Mouse (Mus musculus): ENCODE measurements at regions not wholly inside any gene's neighbourhood (a gene's known extent, or its start where the extent isn't known, plus 50 kb on each side); places are given as distances from the start of the nearest gene placed in this dataset.

DNA sequence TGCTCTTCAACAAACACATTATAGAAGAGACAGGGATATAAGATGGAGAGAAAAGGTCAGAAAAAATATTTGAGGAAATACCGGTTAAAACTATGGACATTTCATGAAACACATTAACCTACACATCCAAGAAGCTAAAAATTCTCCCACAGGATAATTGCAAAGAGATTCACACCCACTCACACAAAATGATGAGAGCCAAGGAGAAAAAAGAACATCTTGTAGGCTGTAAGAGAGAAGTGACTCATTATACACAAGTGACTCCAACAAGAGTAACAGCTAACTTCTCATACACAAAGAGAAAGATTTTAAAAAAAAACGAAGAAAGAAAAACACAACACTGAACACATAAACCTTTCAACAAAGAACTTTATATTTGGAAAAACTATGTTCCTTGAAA lies 658.3 kb upstream of the Kirrel3 start:
- ATAC-seq (ENCODE audit: low FRiP score, low TSS enrichment) (no peak), DNase-seq (ENCODE audit: low spot score) (no peak)
- 81% methylated on average over 2 of the region's 2 CpGs for WGBS
- no peak for TF ChIP-seq EP300 (optimal IDR thresholded peaks at IDR 0.05)
- Histone ChIP-seq H3K4me2 (replicated peaks; ENCODE audit: low read depth) (no peak overlapping the region), H3K4me1 (replicated peaks; ENCODE audit: control insufficient read depth, insufficient read depth) (no peaks in the 10 kb centered on the region), H3K27ac (replicated peaks) (no peak overlapping the region), H3K36me3 (ENCODE audit: control insufficient read depth, insufficient read depth, low read length) (no peaks in the 10 kb centered on the region), H3K27me3 (ENCODE audit: control insufficient read depth, insufficient read depth, low read length) (no peaks in the 10 kb centered on the region), H3K9ac (ENCODE audit: low read length) (no peak overlapping the region), H3K4me3 (ENCODE audit: low read depth, low read length) (no peak overlapping the region), H3K9me3 (ENCODE audit: control insufficient read depth, low read length) (no peaks in the 10 kb centered on the region)

GRCm38 (mm10) chr9:33837666-33838380 lies 647.9 kb upstream of the Kirrel3 start:
- no peak overlapping the region for H3K27ac ChIP-seq (replicated peaks)
- WGBS = 62% methylated on average over 1 of the region's 1 CpGs
- no peaks in the 10 kb centered on the region for H3K4me1 ChIP-seq (replicated peaks; ENCODE audit: control insufficient read depth, insufficient read depth)
- no peaks in the 10 kb centered on the region for H3K9me3 ChIP-seq (ENCODE audit: control insufficient read depth, low read length)
- no peak for ATAC-seq (ENCODE audit: low FRiP score, low TSS enrichment)
- no peaks in the 10 kb centered on the region for H3K36me3 ChIP-seq (ENCODE audit: control insufficient read depth, insufficient read depth, low read length)
- H3K4me3 ChIP-seq (ENCODE audit: low read depth, low read length) = no peak overlapping the region
- no peak overlapping the region for H3K4me2 ChIP-seq (replicated peaks; ENCODE audit: low read depth)
- H3K9ac ChIP-seq (ENCODE audit: low read length) = no peak overlapping the region
- no peak for DNase-seq (ENCODE audit: low spot score)
- H3K27me3 ChIP-seq (ENCODE audit: control insufficient read depth, insufficient read depth, low read length) = no peaks in the 10 kb centered on the region
- TF ChIP-seq CTCF (IDR thresholded peaks at IDR 0.05; ENCODE audit: low read depth) = no peak
- no peak for TF ChIP-seq EP300 (optimal IDR thresholded peaks at IDR 0.05)

DNA sequence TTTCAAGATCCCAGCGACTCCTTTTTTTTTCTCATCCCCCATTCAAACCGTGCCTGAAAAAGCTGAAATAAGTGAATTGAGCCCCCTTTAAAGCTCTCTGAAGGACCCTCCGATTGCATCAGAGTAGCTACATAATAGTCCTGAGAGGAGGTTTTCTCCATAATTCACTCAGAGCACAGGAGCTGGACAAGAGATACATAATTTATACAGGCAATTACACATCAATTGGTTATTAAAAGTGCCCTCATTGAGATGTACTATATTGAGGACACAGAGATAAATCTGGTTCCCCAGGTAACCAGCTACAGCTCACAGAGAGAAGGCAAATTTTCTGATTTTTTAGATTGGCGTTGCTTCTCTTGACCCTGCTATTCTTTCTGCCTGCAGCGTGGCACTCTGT lies 636.1 kb upstream of the Kirrel3 start:
- WGBS = 86% methylated on average over 5 of the region's 5 CpGs
- ATAC-seq (ENCODE audit: low FRiP score, low TSS enrichment) = no peak

GRCm38 (mm10) chr9:33850024-33850423 lies 635.7 kb upstream of the Kirrel3 start:
- no peaks in the 10 kb centered on the region for H3K9me3 ChIP-seq (ENCODE audit: control insufficient read depth, low read length)
- H3K9ac ChIP-seq (ENCODE audit: low read length) = no peak overlapping the region
- ATAC-seq (ENCODE audit: low FRiP score, low TSS enrichment) (no peak), DNase-seq (ENCODE audit: low spot score) (no peak)
- H3K27me3 ChIP-seq (ENCODE audit: control insufficient read depth, insufficient read depth, low read length) = no peaks in the 10 kb centered on the region
- no peaks in the 10 kb centered on the region for H3K4me1 ChIP-seq (replicated peaks; ENCODE audit: control insufficient read depth, insufficient read depth)
- 69% methylated on average over 7 of the region's 7 CpGs for WGBS
- TF ChIP-seq CTCF (IDR thresholded peaks at IDR 0.05; ENCODE audit: low read depth) (no peak), EP300 (optimal IDR thresholded peaks at IDR 0.05) (no peak)
- no peaks in the 10 kb centered on the region for H3K36me3 ChIP-seq (ENCODE audit: control insufficient read depth, insufficient read depth, low read length)
- no peak overlapping the region for H3K4me2 ChIP-seq (replicated peaks; ENCODE audit: low read depth)
- H3K27ac ChIP-seq (replicated peaks) = no peak overlapping the region
- no peak overlapping the region for H3K4me3 ChIP-seq (ENCODE audit: low read depth, low read length)

More for the DNA sequence above, 636.1 kb upstream of the Kirrel3 start:
- no peaks in the 10 kb centered on the region for H3K36me3 ChIP-seq (ENCODE audit: control insufficient read depth, insufficient read depth, low read length)
- H3K4me2 ChIP-seq (replicated peaks; ENCODE audit: low read depth) = no peak overlapping the region
- H3K27ac ChIP-seq (replicated peaks) = no peak overlapping the region
- TF ChIP-seq EP300 (optimal IDR thresholded peaks at IDR 0.05) (no peak), CTCF (IDR thresholded peaks at IDR 0.05; ENCODE audit: low read depth) (no peak)
- H3K4me1 ChIP-seq (replicated peaks; ENCODE audit: control insufficient read depth, insufficient read depth) = no peaks in the 10 kb centered on the region
- H3K4me3 ChIP-seq (ENCODE audit: low read depth, low read length) = no peak overlapping the region
- DNase-seq (ENCODE audit: low spot score) = no peak
- no peaks in the 10 kb centered on the region for H3K9me3 ChIP-seq (ENCODE audit: control insufficient read depth, low read length)
- no peak overlapping the region for H3K9ac ChIP-seq (ENCODE audit: low read length)
- no peaks in the 10 kb centered on the region for H3K27me3 ChIP-seq (ENCODE audit: control insufficient read depth, insufficient read depth, low read length)

DNA sequence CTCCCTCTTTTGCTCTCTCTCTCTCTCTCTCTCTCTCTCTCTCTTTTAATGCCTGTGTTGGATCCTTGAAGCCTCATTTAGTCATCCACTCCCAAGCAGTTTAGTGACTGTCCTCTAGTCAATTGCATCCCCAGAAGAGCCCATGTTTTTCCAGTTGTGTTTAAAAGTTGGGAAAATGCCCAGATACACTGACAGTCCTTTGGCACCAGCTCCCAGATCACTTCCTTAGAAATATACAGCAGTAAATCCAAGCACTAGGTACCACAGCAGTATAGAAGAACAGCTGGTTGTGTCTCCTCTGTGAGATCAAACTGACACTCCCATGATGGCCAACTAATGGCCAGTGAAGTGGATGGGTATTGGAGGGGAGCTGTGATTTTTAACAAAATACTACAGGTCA lies 634.7 kb upstream of the Kirrel3 start:
- H3K36me3 ChIP-seq (ENCODE audit: control insufficient read depth, insufficient read depth, low read length) = no peaks in the 10 kb centered on the region
- no peak for ATAC-seq (ENCODE audit: low FRiP score, low TSS enrichment)
- no peak for DNase-seq (ENCODE audit: low spot score)
- no peak overlapping the region for H3K4me2 ChIP-seq (replicated peaks; ENCODE audit: low read depth)
- no peak for TF ChIP-seq CTCF (IDR thresholded peaks at IDR 0.05; ENCODE audit: low read depth)
- TF ChIP-seq EP300 (optimal IDR thresholded peaks at IDR 0.05) = no peak
- no peak overlapping the region for H3K9ac ChIP-seq (ENCODE audit: low read length)
- H3K9me3 ChIP-seq (ENCODE audit: control insufficient read depth, low read length) = no peaks in the 10 kb centered on the region
- H3K27ac ChIP-seq (replicated peaks) = no peak overlapping the region
- H3K27me3 ChIP-seq (ENCODE audit: control insufficient read depth, insufficient read depth, low read length) = no peaks in the 10 kb centered on the region
- no peaks in the 10 kb centered on the region for H3K4me1 ChIP-seq (replicated peaks; ENCODE audit: control insufficient read depth, insufficient read depth)
- H3K4me3 ChIP-seq (ENCODE audit: low read depth, low read length) = no peak overlapping the region

- H3K9me3 ChIP-seq (ENCODE audit: control insufficient read depth, low read length) = no peaks in the 10 kb centered on the region
- DNase-seq (ENCODE audit: low spot score) (no peak), ATAC-seq (ENCODE audit: low FRiP score, low TSS enrichment) (no peak)
- no peak overlapping the region for H3K4me3 ChIP-seq (ENCODE audit: low read depth, low read length)
- 26% methylated on average over 2 of the region's 2 CpGs for WGBS
- no peak for TF ChIP-seq EP300 (optimal IDR thresholded peaks at IDR 0.05)
- TF ChIP-seq CTCF (IDR thresholded peaks at IDR 0.05; ENCODE audit: low read depth) = peak; percentile 73
- H3K27ac ChIP-seq (replicated peaks) = no peak overlapping the region
- no peaks in the 10 kb centered on the region for H3K27me3 ChIP-seq (ENCODE audit: control insufficient read depth, insufficient read depth, low read length)
- H3K9ac ChIP-seq (ENCODE audit: low read length) = no peak overlapping the region
- no peaks in the 10 kb centered on the region for H3K4me1 ChIP-seq (replicated peaks; ENCODE audit: control insufficient read depth, insufficient read depth)
- H3K36me3 ChIP-seq (ENCODE audit: control insufficient read depth, insufficient read depth, low read length) = no peaks in the 10 kb centered on the region
- H3K4me2 ChIP-seq (replicated peaks; ENCODE audit: low read depth) = no peak overlapping the region
Measured at GRCm38 (mm10) chr9:33856169-33856568, 629.5 kb upstream of the Kirrel3 start.

Measured in stomach, postnatal 0 days (tissue).